Mouse (Mus musculus): ENCODE data around the gene Gfra1.

Gfra1 gene

DNA sequence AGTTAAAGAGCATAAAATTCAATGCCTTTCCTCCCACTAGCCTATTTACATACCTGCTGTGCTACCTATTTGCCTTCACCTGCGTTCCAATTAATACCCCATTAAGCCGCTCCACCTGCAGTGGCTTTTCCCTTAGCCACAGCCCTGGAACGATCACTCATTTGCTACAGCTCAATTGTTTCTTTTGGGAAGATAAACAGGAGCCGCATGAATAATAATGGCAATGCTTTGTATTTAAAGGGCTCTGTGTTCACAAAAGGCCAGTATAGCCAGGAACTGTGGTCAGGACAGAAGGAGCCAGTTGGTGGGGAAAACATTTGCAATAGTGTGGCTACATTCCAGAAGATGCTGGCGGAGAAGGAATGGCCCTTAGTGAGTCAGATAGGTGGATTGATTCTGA lies 141.1 kb downstream of the Gfra1 start:
- no peak for DNase-seq

DNA sequence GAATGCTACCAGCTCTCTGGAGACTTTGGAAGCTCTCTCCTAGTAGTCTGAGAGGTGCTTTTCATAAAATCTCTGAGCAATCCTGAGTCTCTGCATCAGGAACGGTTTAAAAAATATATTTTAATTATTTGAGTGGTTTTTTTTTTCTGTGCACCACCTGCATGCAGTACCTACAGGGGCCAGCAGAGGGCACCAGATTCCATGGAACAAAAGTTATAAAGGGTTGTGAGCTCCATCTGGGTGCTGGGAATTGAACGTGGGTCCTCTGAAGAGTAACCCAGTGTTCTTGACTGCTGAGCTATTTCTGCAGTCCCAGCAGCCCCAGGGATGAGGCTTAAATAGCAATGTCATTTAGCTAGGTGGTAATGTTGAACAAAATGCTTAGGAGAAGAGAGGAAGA lies 141.9 kb downstream of the Gfra1 start:
- DNase-seq, result no peak

DNA sequence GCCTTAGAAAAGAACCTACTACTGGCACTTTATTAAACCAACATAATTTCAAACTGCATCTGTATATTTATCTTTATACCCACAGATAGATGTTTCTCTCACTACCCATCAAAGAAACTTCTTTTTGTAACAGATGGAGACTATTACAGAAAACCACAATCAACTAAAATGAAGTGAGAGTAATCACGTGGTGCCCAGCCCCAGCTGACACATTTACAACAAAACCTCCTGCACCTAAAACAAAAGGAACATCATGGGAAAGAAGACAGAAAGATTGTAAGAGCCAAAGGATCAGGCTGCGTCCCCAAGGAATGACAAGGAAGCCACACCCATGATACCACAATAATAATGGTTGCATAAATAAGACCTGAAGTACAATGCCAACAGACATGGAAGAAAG lies 143.2 kb downstream of the Gfra1 start:
- no peak for DNase-seq

DNA sequence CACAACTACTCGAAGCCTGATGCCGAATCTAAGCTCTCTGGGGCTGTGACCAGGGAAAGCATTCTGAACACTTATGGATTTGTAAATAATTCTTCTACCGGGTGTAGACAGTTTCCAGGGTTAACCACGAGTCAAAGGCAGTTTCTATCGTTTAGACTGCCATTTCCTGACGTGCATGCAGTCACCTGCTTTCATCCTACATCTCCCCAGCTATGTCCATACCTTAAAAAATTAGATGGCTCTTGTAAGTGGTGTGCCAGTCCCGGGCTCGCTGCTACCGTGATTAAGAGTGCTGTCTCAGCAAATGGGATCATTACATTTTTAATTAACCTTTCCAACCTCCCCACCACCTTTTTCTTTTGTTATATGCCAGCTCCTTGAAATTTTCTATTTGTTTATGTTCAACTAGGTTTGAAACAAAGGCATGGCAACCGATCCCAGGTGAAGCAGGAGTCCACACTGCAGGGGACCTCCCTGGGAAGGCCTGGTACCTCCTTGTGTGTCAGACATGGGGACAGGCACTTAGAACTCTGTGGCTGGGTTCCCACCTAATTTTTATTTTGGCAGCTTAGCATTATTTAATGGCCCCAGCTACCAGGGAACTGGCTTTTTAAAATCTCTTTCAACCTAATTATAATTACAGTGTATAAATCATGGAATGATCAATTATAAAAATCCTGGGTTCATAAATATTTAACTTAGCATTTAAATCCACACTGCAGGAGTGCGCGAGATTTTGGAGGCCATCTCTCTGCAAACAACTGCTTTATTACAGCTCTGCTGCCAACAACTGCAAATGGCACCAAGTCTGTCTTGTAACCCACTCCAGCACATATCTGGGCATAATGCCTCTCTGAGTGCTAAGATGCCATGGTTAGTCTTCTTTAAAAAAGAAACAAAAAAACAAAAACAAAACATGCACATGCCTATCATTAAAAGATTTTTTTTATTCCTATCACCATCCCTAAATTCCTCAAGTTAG lies 145.1 kb downstream of the Gfra1 start:
- no peak for DNase-seq

DNA sequence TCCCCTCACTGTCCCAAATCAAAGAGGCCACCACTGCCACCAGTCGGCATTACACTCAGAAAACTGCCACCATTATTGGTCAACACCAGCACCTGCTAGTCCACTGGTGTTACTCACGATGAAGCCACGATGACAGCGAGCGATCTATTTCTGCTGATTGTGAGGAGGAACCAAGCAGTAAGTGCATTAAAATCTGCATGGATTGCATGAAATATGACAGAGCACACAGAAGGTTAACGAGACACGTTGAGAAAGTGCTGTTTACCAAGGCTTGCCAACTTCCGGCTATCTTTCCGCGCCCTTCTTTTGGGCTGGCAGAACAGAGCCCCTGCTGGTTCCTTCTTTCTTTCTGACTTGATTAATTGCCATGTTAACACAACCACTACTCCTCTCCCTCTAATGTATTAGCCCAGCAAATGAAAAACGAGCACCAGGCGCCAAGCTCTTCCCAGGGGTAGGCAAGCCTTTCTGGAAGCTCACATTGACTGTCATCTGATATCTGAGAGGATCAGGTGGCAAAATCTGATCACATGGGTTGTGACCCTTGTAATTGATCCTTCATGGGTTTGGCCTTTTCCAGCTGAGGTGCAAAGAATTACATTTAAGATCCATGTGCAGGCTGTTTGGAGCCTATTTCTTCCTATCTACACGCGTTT lies 146.0 kb downstream of the Gfra1 start:
- no peak for DNase-seq

DNA sequence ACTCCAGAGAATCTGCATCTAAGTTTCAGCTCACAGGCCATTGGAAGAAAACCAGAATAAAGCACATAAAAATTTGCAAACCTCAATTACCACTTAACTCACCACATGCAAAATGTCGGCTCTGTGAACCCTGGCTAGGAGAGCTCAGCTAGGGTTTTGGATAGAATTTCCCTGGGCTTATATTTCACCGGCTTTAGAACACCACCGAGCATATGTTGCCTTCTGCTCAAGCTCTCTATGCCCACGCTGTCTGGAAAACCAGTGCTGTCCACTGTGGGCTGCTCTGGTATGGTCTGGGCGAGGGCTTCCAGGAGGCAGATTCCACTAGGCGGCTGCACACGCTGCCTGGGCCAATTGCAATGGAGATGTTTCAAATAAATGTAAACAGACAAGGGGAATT lies 154.6 kb downstream of the Gfra1 start:
- DNase-seq, result no peak

DNA sequence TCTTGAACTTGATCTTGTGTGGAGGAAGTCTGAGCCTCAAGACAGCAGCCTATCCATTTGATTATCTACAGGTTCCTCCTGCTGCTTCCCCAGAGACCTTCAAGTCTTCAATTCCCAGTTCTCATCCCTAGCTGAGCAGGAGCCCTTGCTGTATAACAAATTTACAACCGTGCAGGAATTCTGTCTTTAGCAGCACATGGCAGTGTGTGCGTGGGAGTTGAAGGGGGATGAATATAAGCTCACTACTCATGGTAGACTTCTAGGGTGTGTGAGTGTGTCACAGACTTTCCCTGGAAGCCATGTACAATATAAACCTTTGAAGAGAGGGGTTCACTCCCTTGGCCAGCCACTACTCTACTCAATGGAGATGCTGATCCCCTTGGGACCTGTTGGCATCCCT lies 157.8 kb downstream of the Gfra1 start:
- no peak for DNase-seq

DNA sequence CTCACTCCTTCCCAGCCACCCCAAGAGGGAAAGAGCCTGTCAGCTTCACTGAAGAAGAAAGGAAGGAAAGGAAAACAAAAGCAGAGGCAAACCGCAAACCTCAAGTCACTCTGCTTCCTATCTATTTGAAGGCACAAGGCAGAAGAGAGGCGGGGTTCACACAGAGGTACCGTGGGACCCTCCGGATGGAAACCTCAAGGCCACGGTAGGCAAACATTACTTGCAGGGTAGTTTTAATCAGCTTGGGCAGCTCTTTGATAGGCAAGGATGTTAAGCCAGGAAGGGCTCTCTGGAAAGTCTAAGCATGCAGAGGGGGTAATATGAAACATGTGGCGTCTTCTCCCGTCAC lies 158.9 kb downstream of the Gfra1 start:
- no peak for DNase-seq

DNA sequence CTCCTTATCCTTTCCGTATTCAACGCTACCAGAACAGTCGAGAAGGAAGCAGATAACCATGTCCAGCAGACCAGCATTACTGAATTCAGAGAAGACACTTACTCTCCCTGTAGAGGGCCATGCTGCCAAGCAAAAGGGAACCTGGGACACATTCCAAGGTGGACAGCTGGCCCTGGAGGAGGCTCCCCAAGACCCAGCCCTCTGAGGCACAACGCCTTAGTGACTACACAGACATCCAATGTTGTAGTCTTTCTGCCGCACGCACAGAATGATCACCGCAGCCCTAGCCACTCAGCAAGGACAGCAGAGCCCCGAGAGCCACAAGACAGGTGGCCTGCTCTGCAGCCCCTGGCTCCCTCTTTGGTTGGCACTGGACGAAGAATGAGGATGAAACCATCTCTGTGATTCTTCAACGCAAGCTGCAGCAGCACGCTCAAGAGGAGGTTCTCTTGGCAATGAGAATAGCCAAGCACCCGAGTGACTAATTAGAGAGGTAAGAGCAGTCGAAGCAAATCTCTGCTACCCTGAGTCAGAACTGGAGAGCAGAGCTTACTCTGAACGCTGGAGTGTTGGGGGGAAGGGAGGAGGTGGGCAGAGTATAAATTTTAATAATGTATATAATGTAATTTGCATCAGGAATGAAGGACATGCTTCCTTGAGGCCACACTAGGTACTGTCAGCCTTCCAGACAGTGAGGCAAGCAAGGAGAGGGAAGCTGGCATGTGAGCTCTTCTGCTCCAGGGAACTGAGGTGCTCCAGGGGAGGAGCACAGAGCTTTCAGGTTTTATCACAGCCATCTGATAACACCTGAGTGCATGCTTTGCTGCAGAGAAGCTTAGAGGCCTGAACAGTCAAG lies 159.5 kb downstream of the Gfra1 start:
- DNase-seq, result no peak

DNA sequence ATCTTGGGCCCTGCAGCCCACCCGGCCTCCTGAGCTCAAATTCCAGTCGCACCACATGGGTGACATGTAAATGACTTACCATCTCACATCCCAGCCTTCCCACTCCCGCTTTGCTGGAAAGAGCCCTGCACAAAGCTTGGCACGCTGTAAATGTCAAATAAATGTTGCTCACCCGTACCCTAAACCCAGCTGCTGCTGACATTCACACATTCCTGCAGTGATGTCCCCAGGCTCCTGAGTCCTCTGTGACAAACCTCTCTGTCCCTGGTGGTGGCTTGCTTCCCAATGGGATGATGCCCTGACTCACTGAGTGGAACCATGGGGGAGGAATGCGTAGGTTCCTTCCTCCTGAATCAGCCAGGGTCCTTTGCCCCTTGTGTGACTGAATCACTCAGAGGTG lies 167.6 kb downstream of the Gfra1 start:
- DNase-seq, result no peak

DNA sequence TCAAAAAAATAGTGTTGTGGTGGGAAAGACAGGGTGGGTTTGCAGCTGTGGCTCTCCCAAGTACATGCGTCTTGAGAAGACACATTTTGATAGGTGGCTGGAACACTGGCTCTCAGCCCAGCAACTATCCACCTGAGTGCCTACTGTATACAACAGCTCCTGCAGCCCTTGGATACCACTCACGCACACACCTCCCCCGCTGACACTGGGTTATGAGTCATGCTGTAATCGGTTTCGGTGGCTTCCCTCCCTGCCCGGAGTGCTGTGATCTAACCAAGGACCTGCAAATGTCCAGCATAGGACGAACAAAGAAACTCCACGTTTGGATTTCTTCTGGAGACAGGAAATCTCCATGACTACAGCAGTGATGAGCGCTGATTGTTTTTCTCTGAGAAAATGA lies 180.4 kb downstream of the Gfra1 start:
- DNase-seq, result no peak

DNA sequence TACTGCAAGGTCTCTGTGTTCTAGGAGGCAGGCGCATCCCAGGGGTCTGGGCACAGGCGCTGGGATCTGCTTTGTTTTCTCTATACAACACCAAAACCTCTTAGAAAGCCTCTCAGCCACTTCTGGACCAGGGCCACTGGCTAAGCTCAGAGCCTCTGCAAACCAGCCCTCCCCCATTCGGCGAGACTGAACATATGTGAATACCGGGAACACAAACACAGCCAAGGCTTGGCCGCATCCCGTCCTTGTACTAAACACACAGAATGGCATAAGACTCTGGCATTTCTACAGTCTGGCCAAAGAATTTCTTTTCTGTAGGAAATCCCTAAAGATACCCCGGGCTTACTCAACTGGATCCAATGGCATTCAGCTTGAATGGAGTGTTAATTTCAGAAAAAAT lies 183.9 kb downstream of the Gfra1 start:
- no peak for DNase-seq

DNA sequence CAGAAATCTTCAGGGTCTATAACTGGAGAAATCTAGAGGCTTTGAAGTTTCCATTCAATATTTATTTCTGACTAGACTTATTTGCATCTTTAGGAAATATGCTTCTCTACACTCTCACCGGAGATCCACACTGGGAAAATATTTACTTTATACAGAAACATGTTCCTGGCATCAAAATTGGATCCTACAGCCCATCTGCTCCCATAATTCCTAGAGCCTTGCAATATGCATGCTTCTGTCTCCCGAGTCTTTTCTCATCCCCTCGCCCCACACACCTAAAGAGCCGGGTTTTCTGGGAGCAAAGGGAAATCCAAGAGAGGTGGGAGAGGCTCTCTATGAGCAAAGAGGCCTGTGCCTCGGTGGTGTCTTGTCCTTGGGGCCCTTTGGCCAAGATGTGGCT lies 184.9 kb downstream of the Gfra1 start:
- no peak for DNase-seq

DNA sequence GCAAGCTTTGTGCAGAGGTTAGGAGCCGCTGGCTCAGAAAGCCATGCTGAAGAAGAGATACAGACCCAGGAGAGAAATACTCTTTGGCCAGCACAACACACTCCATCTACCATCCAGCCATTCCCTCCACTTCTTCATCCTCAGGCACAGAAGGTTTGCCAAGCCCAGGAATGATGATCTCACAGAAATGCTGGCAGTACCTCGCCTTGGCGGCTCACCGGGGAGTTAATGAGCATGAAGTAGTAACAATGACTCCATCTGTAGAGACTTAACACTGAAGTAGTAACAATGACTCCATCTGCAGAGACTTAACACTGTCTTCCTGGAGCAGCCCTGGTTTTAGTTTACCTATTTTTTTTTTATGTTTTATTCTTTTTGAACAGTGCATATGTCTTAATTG lies 187.2 kb downstream of the Gfra1 start:
- DNase-seq, result no peak

DNA sequence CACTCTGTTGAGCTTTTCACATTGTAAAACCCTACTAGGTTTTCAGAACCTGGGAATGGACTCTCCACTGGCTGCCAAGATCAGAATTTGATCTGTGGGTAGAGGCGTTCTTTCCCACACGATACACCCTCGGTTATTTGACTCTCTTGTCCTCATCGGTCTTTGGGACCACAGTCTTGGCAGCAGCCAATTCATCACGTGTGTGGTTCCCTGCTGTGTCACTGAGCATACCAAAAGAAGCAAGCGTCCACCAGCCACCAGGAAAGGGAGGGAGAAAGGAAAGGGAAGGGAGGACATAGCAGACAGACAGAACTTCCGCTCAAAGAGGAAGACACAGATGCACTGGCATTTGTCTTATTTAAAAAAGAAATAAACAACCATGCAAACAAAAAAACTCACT lies 189.1 kb downstream of the Gfra1 start:
- DNase-seq, result no peak

DNA sequence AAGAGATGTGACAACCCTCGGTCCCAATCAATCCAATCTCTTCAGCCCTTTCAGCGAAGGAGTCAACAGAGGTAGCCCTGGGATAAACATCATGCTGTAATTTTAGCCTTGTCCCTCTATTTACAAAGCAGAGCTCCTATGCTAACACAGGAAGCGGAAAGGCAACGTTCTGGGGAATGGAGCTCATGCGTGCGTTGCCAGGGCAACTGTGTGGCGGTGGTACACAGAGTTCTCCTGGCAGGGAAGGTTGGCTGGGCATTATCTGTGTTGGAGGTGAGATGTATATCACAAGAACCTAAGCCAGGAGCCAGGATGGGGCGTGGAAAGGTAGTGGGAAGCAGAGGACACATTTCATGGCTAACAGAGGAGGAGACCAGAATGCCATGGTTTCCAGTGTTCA lies 194.8 kb downstream of the Gfra1 start:
- DNase-seq, result no peak

DNA sequence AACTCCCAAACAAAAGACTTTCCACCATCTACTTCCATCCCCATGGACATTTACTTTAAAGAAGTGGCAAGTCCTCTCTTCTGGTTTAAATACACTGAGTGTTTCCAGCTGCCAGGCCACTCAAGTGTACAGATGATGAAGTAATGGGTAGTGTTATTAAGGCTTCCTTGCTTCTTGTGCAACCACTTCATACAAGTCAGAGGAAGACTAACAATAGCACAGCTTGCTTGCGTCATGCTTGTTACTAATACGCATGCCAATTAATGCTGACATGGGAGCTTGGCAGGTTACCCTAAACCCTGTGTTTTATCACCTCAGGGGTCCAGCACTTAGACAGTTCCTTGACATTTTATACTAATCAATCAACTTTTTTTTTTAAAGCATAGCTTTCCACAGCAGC lies 196.5 kb downstream of the Gfra1 start:
- no peak for DNase-seq

DNA sequence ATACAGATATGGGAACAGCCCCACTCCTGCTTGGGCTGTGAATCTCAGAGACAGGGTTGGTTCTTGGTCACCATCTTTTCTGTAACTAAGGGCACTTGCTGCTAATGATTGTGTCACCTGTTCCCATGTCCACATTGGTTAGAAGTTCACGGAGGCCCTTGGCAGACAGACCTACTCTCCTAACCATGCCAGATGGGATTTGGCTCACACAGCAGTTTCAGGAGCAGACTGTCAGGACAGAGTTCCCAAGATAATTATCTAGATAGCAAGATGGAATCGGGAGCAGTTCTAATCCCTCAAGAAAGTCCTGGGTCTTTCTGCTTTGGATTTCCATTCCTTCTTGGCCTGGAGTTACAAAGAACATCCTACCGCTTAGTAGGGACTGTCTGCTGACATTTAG lies 199.2 kb downstream of the Gfra1 start:
- no peak for DNase-seq

DNA sequence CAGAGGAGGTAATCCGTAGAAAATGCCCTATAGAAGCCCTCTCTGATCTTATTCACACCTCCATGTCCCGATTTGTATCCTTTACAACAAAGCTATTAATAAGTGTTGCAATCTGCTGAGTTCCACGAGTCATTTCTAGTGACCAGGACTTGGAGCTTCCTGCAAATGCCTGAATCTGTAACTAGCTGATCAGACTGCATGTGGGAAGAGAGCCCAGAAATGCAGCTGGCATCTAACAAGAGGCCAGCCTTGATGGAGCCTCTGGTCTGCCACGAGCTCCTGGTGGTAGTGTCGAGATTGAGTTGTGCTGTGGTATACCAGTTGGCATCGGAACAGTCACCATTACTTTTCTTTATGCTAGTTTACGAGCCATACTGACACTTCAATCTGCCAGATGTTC lies 200.3 kb downstream of the Gfra1 start:
- DNase-seq, result no peak

DNA sequence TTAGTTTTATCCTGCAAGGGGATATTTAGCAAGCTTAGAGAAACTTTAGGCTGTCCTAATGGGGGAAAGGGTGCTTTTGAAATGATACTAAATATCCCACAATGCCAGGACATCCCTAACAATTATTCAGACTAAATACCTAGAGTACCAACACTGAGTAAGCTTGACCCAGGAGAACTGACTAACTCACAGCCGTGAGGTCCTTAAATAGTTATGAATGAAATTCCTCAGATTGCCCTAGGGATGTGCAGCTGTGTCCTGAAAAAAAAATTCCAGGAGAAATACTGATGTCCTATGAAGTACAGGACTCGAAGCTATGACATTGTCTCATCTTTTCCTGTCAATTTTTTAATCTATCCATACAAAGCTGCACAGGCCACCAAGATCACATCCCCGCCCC lies 201.5 kb downstream of the Gfra1 start:
- DNase-seq, result no peak

DNA sequence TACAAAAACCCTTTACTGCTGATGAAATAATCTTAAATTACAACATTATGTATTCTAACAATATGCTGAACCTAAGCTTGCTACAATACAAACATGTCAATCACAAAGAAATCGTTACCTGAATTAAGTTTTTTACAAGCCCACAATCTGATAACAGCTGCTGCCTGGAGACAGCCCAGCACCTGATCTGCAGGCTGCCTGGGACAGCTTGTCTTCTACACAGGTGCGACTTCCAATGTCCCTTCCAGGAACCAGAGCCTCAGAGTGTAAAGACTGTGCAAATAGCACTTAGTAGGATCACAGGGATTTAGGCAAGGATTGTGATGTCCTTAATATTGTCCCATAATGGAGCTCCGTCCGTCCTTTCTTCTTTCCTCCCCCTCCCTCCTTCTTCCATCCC lies 204.0 kb downstream of the Gfra1 start:
- no peak for DNase-seq

DNA sequence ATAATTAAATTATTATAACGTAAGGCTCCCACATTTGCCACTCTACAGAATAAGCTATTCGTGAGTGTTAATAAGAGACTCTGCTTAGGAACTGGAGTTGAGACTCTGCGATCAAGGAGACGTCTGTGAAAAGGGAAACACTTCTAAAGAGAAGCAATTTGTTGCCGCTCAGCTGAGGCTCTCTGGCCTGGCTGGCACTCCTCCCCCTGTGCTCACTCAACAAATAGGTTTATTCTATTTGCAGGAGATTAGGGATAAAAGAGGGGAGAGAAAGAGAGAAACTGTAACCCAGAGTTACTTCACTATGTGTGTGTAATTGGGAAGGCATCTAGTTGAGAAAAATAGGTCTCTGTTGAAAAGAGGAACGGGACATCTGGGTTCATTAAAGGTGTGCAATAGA lies 204.6 kb downstream of the Gfra1 start:
- no peak for DNase-seq

DNA sequence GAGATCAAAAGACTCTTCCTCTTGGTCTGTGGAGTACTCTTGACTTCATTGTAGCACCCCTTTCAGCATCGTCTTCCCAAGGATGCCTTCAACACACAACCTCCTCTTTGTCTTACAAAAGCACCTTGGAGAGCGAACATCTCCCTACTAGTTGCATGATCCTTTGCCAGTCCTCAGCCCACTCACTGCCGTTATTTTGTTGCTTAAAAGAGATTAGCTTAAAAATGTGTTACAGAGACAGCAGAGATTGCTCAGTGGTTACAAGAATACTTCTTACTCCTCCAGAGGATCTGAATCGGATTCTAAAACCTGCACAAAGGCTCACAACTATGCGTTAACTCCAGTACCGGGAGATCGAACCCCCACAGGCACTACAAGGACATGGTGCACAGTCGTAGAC lies 205.5 kb downstream of the Gfra1 start:
- no peak for DNase-seq

DNA sequence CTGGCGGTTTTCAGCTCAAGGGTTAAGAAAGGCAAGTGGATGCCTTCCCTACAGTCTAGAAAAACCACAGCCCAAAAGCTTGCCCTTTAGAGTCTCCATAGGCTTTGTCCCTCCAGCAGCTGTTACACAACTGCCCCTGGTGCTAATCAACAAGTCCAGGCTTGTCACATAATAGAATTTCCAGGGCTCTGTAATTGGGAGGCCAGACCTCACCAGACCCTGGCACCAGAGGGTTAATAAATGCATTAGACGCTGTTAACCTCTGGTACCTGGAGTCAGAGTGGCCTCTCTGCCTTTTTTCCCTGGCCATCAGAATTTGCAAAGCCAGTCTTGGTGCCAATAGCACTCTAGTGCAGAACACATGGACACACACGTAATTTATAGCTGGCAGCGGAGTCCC lies 211.6 kb downstream of the Gfra1 start:
- no peak for DNase-seq

All from liver (tissue).